Mouse (Mus musculus): Measurements from ENCODE around the gene Zfp13. TPM values are rescaled to one million over a fixed set of nuclear protein-coding genes. Genes with fewer than 3 reads are reported as not detected.
A peak's percentile ranks its signal among the peaks of the same experiment; 100 is the strongest.

Gene Zfp13
- total and polyA plus RNA-seq, 2 experiments from 2014 or later, result 23.3 to 48.2 TPM

GRCm38 (mm10) chr17:23604394-23604793 lies 5.1 kb upstream of the Zfp13 start:
- H3K27me3 ChIP-seq (ENCODE audit: insufficient read depth, low read length), result no peaks in the 10 kb centered on the region
- no peaks in the 10 kb centered on the region for H3K4me1 ChIP-seq (ENCODE audit: insufficient read depth, low read length)
- no peak for TF ChIP-seq CTCF (IDR thresholded peaks at IDR 0.05)
- H3K9me3 ChIP-seq (ENCODE audit: low read length), result no peaks in the 10 kb centered on the region
- H3K4me2 ChIP-seq (ENCODE audit: low read depth, low read length, poor library complexity, severe bottlenecking), result no peak overlapping the region
- no peak overlapping the region for H3K9ac ChIP-seq (replicated peaks; ENCODE audit: low read length, poor library complexity, severe bottlenecking)
- no peak for DNase-seq (ENCODE audit: low spot score)
- no peak for ATAC-seq (ENCODE audit: low FRiP score)
- no peak overlapping the region for H3K4me3 ChIP-seq (ENCODE audit: low read depth, low read length)
- H3K27ac ChIP-seq (ENCODE audit: low read depth, low read length), result no peak overlapping the region
- no peaks in the 10 kb centered on the region for H3K36me3 ChIP-seq (ENCODE audit: insufficient read depth, low read length)
- WGBS, result 74% methylated on average over 7 of the region's 7 CpGs

- no peak overlapping the region for H3K4me2 ChIP-seq (ENCODE audit: low read depth, low read length, poor library complexity, severe bottlenecking)
- DNase-seq (ENCODE audit: low spot score) (peak; percentile 34), ATAC-seq (ENCODE audit: low FRiP score) (no peak)
- no peaks in the 10 kb centered on the region for H3K9me3 ChIP-seq (ENCODE audit: low read length)
- no peaks in the 10 kb centered on the region for H3K27me3 ChIP-seq (ENCODE audit: insufficient read depth, low read length)
- H3K4me3 ChIP-seq (ENCODE audit: low read depth, low read length), result no peak overlapping the region
- no peaks in the 10 kb centered on the region for H3K4me1 ChIP-seq (ENCODE audit: insufficient read depth, low read length)
- WGBS, result 69% methylated on average over 2 of the region's 2 CpGs
- no peak overlapping the region for H3K27ac ChIP-seq (ENCODE audit: low read depth, low read length)
- no peaks in the 10 kb centered on the region for H3K36me3 ChIP-seq (ENCODE audit: insufficient read depth, low read length)
- peak; percentile 63 for TF ChIP-seq CTCF (IDR thresholded peaks at IDR 0.05)
- H3K9ac ChIP-seq (replicated peaks; ENCODE audit: low read length, poor library complexity, severe bottlenecking), result no peak overlapping the region
These were observed 4.3 kb upstream of the Zfp13 start for GRCm38 (mm10) chr17:23603542-23603941.

GRCm38 (mm10) chr17:23603077-23603476 lies 3.8 kb upstream of the Zfp13 start:
- DNase-seq (ENCODE audit: low spot score), result no peak
- no peak for ATAC-seq (ENCODE audit: low FRiP score)
- TF ChIP-seq CTCF (IDR thresholded peaks at IDR 0.05), result no peak
- Histone ChIP-seq H3K27me3 (ENCODE audit: insufficient read depth, low read length) (no peaks in the 10 kb centered on the region), H3K4me1 (ENCODE audit: insufficient read depth, low read length) (no peaks in the 10 kb centered on the region), H3K9me3 (ENCODE audit: low read length) (no peaks in the 10 kb centered on the region), H3K9ac (replicated peaks; ENCODE audit: low read length, poor library complexity, severe bottlenecking) (no peak overlapping the region), H3K27ac (ENCODE audit: low read depth, low read length) (no peak overlapping the region), H3K4me3 (ENCODE audit: low read depth, low read length) (no peak overlapping the region), H3K36me3 (ENCODE audit: insufficient read depth, low read length) (no peaks in the 10 kb centered on the region), H3K4me2 (ENCODE audit: low read depth, low read length, poor library complexity, severe bottlenecking) (no peak overlapping the region)
- 15% methylated on average over 8 of the region's 8 CpGs for WGBS

GRCm38 (mm10) chr17:23601836-23602585 lies 2.7 kb upstream of the Zfp13 start:
- TF ChIP-seq CTCF (IDR thresholded peaks at IDR 0.05), result no peak
- WGBS, result 53% methylated on average over 10 of the region's 10 CpGs
- Histone ChIP-seq H3K9me3 (ENCODE audit: low read length) (no peaks in the 10 kb centered on the region), H3K4me3 (ENCODE audit: low read depth, low read length) (no peak overlapping the region), H3K9ac (replicated peaks; ENCODE audit: low read length, poor library complexity, severe bottlenecking) (no peak overlapping the region), H3K27ac (ENCODE audit: low read depth, low read length) (no peak overlapping the region), H3K4me1 (ENCODE audit: insufficient read depth, low read length) (no peaks in the 10 kb centered on the region), H3K36me3 (ENCODE audit: insufficient read depth, low read length) (no peaks in the 10 kb centered on the region), H3K27me3 (ENCODE audit: insufficient read depth, low read length) (no peaks in the 10 kb centered on the region), H3K4me2 (ENCODE audit: low read depth, low read length, poor library complexity, severe bottlenecking) (no peak overlapping the region)
- ATAC-seq (ENCODE audit: low FRiP score) (no peak), DNase-seq (ENCODE audit: low spot score) (no peak)

- Histone ChIP-seq H3K9ac (replicated peaks; ENCODE audit: low read length, poor library complexity, severe bottlenecking) (peak within 1 kb of the TSS; percentile 60; the same call in 1 of the 2 replicates), H3K36me3 (ENCODE audit: insufficient read depth, low read length) (no peaks in the 10 kb centered on the region), H3K4me1 (ENCODE audit: insufficient read depth, low read length) (no peaks in the 10 kb centered on the region), H3K4me2 (ENCODE audit: low read depth, low read length, poor library complexity, severe bottlenecking) (peak within 1 kb of the TSS; percentile 72), H3K4me3 (ENCODE audit: low read depth, low read length) (0 out of 2 replicates have a peak within 1 kb of the TSS, but pooled peaks have one; percentile 40), H3K27ac (ENCODE audit: low read depth, low read length) (no peak within 1 kb of the TSS), H3K27me3 (ENCODE audit: insufficient read depth, low read length) (no peaks in the 10 kb centered on the region), H3K9me3 (ENCODE audit: low read length) (no peaks in the 10 kb centered on the region)
- DNase-seq (ENCODE audit: low spot score) (no peak), ATAC-seq (ENCODE audit: low FRiP score) (no peak)
- WGBS, result 34% methylated on average over 15 of the region's 15 CpGs
- TF ChIP-seq CTCF (IDR thresholded peaks at IDR 0.05), result no peak
These were observed 1.6 kb upstream of the Zfp13 start, which contains the start of gene Zscan10 for GRCm38 (mm10) chr17:23600641-23601622. Gene Zscan10 (plus strand): TSS chr17:23600856.
